Mouse (Mus musculus): ENCODE data around the gene Kcnab1. TPM values are rescaled to one million over a fixed set of nuclear protein-coding genes. Genes with fewer than 3 reads are reported as not detected.

The Kcnab1 gene
- polyA plus RNA-seq, 1 experiment from 2014 or later: 5.5 TPM

- no peak for DNase-seq (ENCODE audit: low spot score)
- H3K4me1 ChIP-seq (replicated peaks): no peaks in the 10 kb centered on the region
- H3K27me3 ChIP-seq (ENCODE audit: insufficient read depth, poor library complexity, severe bottlenecking): no peaks in the 10 kb centered on the region
- WGBS: 87% methylated on average over 10 of the region's 10 CpGs
- no peaks in the 10 kb centered on the region for H3K9me3 ChIP-seq
- no peak overlapping the region for H3K27ac ChIP-seq
- H3K36me3 ChIP-seq: no peaks in the 10 kb centered on the region
- H3K4me3 ChIP-seq: no peak overlapping the region
Observed at GRCm38 (mm10) chr3:65337835-65338464, 228.8 kb downstream of the Kcnab1 start.

DNA sequence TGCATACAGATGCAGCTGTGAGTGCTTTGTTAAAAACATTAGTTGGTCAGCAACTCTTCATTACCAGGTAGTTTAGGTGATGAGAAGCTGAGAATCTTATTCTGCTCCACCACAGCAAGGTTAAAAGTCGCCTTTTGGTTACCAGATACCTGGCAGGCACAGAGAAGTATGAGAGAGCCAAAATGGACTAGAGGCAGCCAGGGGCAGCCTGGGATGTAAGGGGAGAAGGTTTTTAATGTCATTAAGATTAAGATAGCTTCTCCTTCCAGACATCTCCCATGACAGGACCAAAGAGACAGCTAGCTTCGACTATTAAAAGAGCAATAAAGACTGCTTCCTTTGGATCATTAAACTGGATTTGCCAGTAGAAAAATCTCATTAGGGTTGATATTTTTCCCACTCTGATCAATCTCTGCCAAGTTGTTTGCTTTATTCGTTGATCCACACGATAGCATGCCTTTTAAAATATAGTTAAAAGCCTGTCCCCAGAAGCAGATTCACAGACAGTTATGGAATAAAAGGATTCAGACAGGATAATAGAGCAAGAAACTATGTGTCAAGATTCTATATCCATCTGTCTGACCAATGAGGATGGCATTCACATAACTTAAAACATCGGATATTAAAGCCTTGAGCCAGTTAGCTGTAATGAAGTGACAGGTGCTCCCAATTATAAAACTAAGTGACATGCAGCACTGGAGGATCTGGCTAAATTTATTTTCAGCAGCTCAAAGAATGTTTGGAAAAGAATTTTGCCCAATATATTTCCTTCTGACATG lies 231.2 kb downstream of the Kcnab1 start:
- no peak for DNase-seq (ENCODE audit: low spot score)
- Histone ChIP-seq H3K4me3 (no peak overlapping the region), H3K9me3 (no peaks in the 10 kb centered on the region), H3K4me1 (replicated peaks) (no peaks in the 10 kb centered on the region), H3K27me3 (ENCODE audit: insufficient read depth, poor library complexity, severe bottlenecking) (no peaks in the 10 kb centered on the region), H3K36me3 (no peaks in the 10 kb centered on the region), H3K27ac (no peak overlapping the region)
- 87% methylated on average over 5 of the region's 5 CpGs for WGBS

DNA sequence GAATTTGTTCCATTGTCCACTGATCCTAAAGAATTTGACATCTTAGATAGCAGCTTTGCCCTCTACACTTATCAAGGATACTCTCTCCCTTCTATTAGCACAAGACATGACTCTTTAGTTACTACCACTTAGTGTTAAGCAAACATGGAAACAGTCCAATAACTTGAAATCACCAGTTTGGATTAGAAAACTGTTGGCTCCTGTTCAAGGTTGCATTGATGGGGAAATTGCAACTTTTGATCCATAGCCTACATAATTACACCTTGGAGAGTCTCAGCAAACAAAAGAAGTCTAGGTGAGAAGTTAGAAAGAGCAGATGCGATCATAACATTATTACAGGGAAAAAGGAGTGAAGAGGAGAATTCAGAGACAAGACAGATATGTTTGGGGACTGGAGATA lies 237.0 kb downstream of the Kcnab1 start:
- 93% methylated on average over 1 of the region's 1 CpGs for WGBS
- Histone ChIP-seq H3K27ac (no peak overlapping the region), H3K36me3 (no peaks in the 10 kb centered on the region), H3K4me1 (replicated peaks) (no peaks in the 10 kb centered on the region), H3K27me3 (ENCODE audit: insufficient read depth, poor library complexity, severe bottlenecking) (no peaks in the 10 kb centered on the region), H3K9me3 (no peaks in the 10 kb centered on the region), H3K4me3 (no peak overlapping the region)
- DNase-seq (ENCODE audit: low spot score): no peak

DNA sequence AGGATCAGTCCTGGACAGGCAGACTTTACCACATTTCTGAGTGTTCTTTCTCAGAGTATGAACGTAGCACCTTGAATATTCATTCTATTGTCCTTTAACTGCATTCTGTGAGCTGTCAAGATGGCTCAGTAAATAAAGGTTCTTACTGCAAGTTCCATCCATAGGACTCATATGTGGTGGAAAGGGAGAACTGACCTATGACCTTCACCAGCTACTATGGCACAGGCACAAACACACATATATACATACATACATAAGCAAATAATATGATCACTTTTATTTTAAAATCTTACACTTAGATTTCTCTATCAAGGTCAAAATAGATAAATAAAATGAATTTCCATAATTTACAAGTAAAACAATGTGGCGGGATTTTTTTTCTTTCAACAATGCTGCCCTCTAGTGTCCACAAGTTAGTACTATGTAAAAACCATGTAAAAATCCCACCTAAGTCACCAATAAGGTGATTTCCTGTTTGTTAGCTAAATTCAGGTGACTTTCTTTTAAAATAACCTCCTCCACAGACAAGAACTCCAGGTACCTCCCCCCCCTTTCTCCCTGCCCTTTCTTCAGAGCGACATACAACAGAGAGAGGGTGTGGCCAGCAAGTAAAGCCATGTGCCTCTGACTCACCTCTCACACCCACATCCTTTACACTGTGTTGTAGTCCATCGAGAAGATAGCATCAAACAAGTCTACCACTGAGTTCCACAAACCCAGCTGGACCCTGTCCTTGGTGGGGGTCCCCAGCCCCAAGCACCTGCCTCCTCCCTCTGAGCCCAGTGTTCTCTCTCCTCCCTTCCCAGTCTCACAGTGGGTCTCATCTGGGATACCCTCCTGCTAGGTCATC lies 243.3 kb downstream of the Kcnab1 start:
- Histone ChIP-seq H3K4me3 (no peak overlapping the region), H3K4me1 (replicated peaks) (no peaks in the 10 kb centered on the region), H3K27me3 (ENCODE audit: insufficient read depth, poor library complexity, severe bottlenecking) (no peaks in the 10 kb centered on the region), H3K36me3 (no peaks in the 10 kb centered on the region), H3K9me3 (no peaks in the 10 kb centered on the region), H3K27ac (no peak overlapping the region)
- DNase-seq (ENCODE audit: low spot score): no peak
- 45% methylated on average over 4 of the region's 4 CpGs for WGBS

DNA sequence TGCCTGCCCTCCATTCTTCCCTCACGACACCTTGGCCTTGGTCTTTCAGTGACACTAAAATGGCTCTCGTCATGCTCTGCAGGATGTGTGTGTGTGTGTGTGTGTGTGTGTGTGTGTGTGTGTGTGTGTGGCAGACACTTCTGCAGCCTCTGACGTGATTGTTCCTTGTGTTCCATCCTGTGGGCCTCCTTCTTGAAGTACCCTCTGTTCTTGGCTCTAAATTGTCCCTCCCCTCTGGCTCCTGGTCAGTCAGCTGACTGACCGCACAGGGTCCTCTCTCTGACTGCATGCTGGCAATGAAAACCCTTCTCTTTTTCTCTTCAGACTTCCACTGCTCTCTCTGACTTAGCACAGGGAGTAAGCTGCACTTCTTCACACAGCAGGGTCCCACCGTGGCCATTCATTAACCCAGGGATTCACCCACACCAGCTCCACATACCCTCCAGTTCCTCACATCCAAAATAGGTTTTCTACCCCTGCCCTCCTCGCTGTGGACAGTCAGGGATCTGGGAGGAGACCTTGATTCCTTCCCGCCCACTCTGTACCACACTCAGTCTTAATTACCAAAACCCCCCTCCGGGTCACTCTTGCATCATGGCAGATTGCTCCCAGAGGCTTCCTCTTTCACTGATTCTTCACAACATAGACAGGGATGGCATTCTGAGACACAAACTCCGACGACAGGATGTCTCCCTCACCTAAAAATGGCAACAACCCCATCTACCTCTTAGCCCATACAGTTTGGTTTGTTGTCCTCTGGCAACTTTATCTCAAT lies 244.3 kb downstream of the Kcnab1 start:
- no peaks in the 10 kb centered on the region for H3K27me3 ChIP-seq (ENCODE audit: insufficient read depth, poor library complexity, severe bottlenecking)
- 71% methylated on average over 10 of the region's 10 CpGs for WGBS
- no peaks in the 10 kb centered on the region for H3K36me3 ChIP-seq

GRCm38 (mm10) chr3:65355479-65355878 lies 246.3 kb downstream of the Kcnab1 start:
- DNase-seq (ENCODE audit: low spot score): no peak
- no peaks in the 10 kb centered on the region for H3K27me3 ChIP-seq (ENCODE audit: insufficient read depth, poor library complexity, severe bottlenecking)
- WGBS: 85% methylated on average over 6 of the region's 6 CpGs

More for the DNA sequence above, 244.3 kb downstream of the Kcnab1 start:
- Histone ChIP-seq H3K9me3 (no peaks in the 10 kb centered on the region), H3K4me3 (no peak overlapping the region), H3K4me1 (replicated peaks) (0 out of 2 replicates have a peak, but pooled peaks cover 4% of the 10 kb centered on the region), H3K27ac (no peak overlapping the region)
- DNase-seq (ENCODE audit: low spot score): no peak

DNA sequence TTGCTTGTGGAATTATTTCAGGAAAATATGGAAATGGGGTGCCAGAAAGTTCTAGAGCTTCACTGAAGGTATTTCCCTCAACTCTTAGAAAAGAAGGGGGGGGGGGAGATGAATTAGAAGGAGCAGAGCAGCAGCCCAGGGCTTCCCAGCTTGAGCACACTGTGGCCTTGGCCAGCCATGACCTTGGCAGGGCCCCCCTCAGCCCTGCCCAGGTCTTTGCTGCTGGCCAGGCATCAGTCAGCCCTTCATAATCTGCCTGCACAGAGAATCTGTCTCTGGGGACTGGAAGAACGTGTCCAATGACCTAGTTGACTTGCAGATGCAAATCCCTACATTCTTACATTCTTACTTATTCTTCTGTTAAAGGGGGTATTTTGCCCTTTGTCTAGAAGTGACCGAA lies 249.1 kb downstream of the Kcnab1 start:
- no peaks in the 10 kb centered on the region for H3K27me3 ChIP-seq (ENCODE audit: insufficient read depth, poor library complexity, severe bottlenecking)

More at GRCm38 (mm10) chr3:65355479-65355878, 246.3 kb downstream of the Kcnab1 start:
- Histone ChIP-seq H3K27ac (no peak overlapping the region), H3K4me3 (no peak overlapping the region), H3K9me3 (no peaks in the 10 kb centered on the region), H3K4me1 (replicated peaks) (0 out of 2 replicates have a peak, but pooled peaks cover 4% of the 10 kb centered on the region), H3K36me3 (no peaks in the 10 kb centered on the region)

GRCm38 (mm10) chr3:65358841-65359240 lies 249.7 kb downstream of the Kcnab1 start:
- Histone ChIP-seq H3K9me3 (no peaks in the 10 kb centered on the region), H3K36me3 (peaks cover 9% of the 10 kb centered on the region), H3K4me3 (no peak overlapping the region), H3K27ac (no peak overlapping the region), H3K4me1 (replicated peaks) (0 out of 2 replicates have a peak, but pooled peaks cover 4% of the 10 kb centered on the region), H3K27me3 (ENCODE audit: insufficient read depth, poor library complexity, severe bottlenecking) (no peaks in the 10 kb centered on the region)
- WGBS: 87% methylated on average over 2 of the region's 2 CpGs
- DNase-seq (ENCODE audit: low spot score): no peak

More for the DNA sequence above, 249.1 kb downstream of the Kcnab1 start:
- no peak for DNase-seq (ENCODE audit: low spot score)
- no peak overlapping the region for H3K4me3 ChIP-seq
- no peaks in the 10 kb centered on the region for H3K9me3 ChIP-seq
- H3K27ac ChIP-seq: no peak overlapping the region
- H3K36me3 ChIP-seq: 0 out of 2 replicates have a peak, but pooled peaks cover 5% of the 10 kb centered on the region
- 62% methylated on average over 2 of the region's 2 CpGs for WGBS
- 0 out of 2 replicates have a peak, but pooled peaks cover 4% of the 10 kb centered on the region for H3K4me1 ChIP-seq (replicated peaks)

- Histone ChIP-seq H3K4me1 (replicated peaks) (0 out of 2 replicates have a peak, but pooled peaks cover 4% of the 10 kb centered on the region), H3K27ac (no peak overlapping the region), H3K4me3 (no peak overlapping the region), H3K9me3 (no peaks in the 10 kb centered on the region), H3K36me3 (peaks cover 13% of the 10 kb centered on the region), H3K27me3 (ENCODE audit: insufficient read depth, poor library complexity, severe bottlenecking) (no peaks in the 10 kb centered on the region)
- WGBS: 83% methylated on average over 8 of the region's 8 CpGs
- no peak for DNase-seq (ENCODE audit: low spot score)
Observed at GRCm38 (mm10) chr3:65360163-65360969, 251.2 kb downstream of the Kcnab1 start.

- H3K9me3 ChIP-seq: no peaks in the 10 kb centered on the region
- peaks cover 20% of the 10 kb centered on the region for H3K36me3 ChIP-seq
- H3K27ac ChIP-seq: no peak overlapping the region
- H3K4me3 ChIP-seq: no peak overlapping the region
- 91% methylated on average over 1 of the region's 1 CpGs for WGBS
- DNase-seq (ENCODE audit: low spot score): no peak
- H3K27me3 ChIP-seq (ENCODE audit: insufficient read depth, poor library complexity, severe bottlenecking): no peaks in the 10 kb centered on the region
- H3K4me1 ChIP-seq (replicated peaks): peaks cover under 1% of the 10 kb centered on the region; the same call in 1 of the 2 replicates
Observed at GRCm38 (mm10) chr3:65363438-65363837, 254.3 kb downstream of the Kcnab1 start.

GRCm38 (mm10) chr3:65365184-65365583 lies 256.0 kb downstream of the Kcnab1 start:
- no peak overlapping the region for H3K4me3 ChIP-seq
- peaks cover 25% of the 10 kb centered on the region for H3K36me3 ChIP-seq
- H3K9me3 ChIP-seq: no peaks in the 10 kb centered on the region
- WGBS: 61% methylated on average over 6 of the region's 6 CpGs
- no peak overlapping the region for H3K27ac ChIP-seq
- no peaks in the 10 kb centered on the region; the same call in 1 of the 2 replicates for H3K4me1 ChIP-seq (replicated peaks)
- H3K27me3 ChIP-seq (ENCODE audit: insufficient read depth, poor library complexity, severe bottlenecking): no peaks in the 10 kb centered on the region
- DNase-seq (ENCODE audit: low spot score): no peak

Data from hindbrain, embryonic 10.5 days (tissue).